Mouse (Mus musculus): Measurements from ENCODE around the gene Hnrnpa0. TPM values are rescaled to one million over a fixed set of nuclear protein-coding genes. Genes with fewer than 3 reads are reported as not detected.
"Not testable (repeated sequence)": the region's sequence is repeated elsewhere in the genome, so short reads cannot be mapped to it uniquely, and the experiment has no call there.

Gene Hnrnpa0
- polyA plus RNA-seq, 1 experiment from 2014 or later: 38.6 TPM

DNA sequence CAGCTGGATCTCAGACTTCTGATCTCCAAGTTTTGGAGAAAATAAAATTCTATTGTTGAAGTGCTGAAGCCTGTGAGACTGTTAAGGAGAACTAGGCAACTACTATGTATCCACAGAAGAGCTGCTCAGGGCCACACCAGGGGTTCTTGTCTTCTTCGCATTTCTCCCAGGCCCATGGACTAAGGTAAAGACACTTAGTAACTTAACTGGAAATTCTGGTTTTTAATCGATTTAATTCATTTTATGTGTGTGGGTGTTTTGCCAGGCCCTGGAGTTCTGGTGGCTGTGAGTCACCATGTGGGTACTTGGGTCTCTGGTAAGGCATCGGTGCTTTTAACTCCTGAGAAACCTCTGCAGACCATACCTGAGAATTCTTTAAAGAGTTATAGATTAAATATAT, 21.3 kb upstream of the Hnrnpa0 start:
- Histone ChIP-seq H3K36me3 (no peaks in the 10 kb centered on the region), H3K4me3 (replicated peaks) (no peak overlapping the region), H3K9me3 (replicated peaks) (no peaks in the 10 kb centered on the region), H3K27ac (peak overlapping the region; percentile 56), H3K27me3 (no peaks in the 10 kb centered on the region), H3K4me1 (peaks cover 13% of the 10 kb centered on the region), H3K4me2 (peak overlapping the region; percentile 78; the same call in 1 of the 2 replicates), H3K9ac (no peak overlapping the region)
- WGBS: 74% methylated on average over 3 of the region's 3 CpGs
- no peak for ATAC-seq (replicated peaks; ENCODE audit: low FRiP score)

DNA sequence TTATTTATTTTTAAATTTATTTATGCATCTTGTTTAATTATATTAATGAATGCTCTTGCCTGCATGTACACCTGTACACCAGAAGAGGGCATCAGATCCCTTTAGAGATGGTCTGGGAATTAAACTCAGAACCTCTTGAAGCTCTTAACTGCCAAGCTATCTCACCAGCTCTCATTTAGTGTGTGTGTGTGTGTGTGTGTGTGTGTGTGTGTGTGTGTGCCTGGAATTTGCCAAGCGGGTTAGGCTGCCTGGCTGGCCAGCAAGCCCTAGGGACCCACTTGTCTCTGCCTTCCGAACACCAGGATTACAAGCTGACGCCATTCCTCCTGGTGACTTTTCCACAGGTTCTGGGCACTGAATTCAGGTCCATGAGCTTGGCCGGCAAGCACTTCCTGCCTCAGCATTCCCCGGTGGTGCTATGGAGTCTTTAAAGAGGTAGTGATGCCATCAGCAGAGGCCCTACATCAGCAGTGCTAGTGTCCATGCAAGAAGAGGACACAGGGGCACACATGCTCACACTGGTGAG, 20.7 kb upstream of the Hnrnpa0 start:
- Histone ChIP-seq H3K4me2 (peak overlapping the region; percentile 78), H3K36me3 (no peaks in the 10 kb centered on the region), H3K27me3 (no peaks in the 10 kb centered on the region), H3K4me1 (peaks cover 13% of the 10 kb centered on the region), H3K4me3 (replicated peaks) (peak overlapping the region; percentile 43), H3K9me3 (replicated peaks) (no peaks in the 10 kb centered on the region), H3K27ac (peak overlapping the region; percentile 56), H3K9ac (no peak overlapping the region)
- ATAC-seq (replicated peaks; ENCODE audit: low FRiP score): peak; percentile 66
- WGBS: 48% methylated on average over 5 of the region's 5 CpGs

DNA sequence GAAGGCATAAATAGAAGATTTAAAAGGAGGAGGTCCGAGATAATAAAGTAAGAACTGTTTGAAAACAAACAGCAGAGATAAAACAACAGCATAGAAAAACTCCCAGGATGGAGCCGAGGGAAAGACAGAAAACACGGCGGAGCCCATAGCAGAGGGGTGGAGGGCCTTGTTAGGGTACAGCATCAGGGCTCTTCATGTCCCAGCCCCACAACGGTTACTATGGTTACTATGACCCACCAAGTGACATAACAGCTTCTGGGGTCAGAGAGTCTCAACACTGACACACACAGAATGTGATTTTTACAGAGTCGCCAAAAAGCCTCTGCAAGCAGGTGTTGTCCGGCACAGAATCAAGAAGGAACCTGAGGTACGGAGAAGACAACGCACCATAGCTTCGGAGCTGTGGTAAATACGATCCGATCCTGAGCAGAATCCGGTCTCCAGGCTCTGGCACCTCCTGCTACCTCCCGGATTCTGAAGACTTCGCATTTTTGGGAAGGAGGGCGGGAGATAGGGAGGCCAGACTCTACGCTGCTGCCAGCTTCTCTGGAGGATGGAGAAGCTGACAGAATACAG, 20.0 kb upstream of the Hnrnpa0 start:
- peak; percentile 91 for ATAC-seq (replicated peaks; ENCODE audit: low FRiP score)
- Histone ChIP-seq H3K27me3 (no peaks in the 10 kb centered on the region), H3K9ac (peak overlapping the region; percentile 27; the same call in 1 of the 2 replicates), H3K27ac (peak overlapping the region; percentile 1; the same call in 1 of the 2 replicates), H3K4me1 (peaks cover 13% of the 10 kb centered on the region), H3K4me3 (replicated peaks) (peak overlapping the region; percentile 43), H3K9me3 (replicated peaks) (no peaks in the 10 kb centered on the region), H3K36me3 (no peaks in the 10 kb centered on the region), H3K4me2 (peak overlapping the region; percentile 78)
- under 1% methylated on average over 17 of the region's 17 CpGs for WGBS

DNA sequence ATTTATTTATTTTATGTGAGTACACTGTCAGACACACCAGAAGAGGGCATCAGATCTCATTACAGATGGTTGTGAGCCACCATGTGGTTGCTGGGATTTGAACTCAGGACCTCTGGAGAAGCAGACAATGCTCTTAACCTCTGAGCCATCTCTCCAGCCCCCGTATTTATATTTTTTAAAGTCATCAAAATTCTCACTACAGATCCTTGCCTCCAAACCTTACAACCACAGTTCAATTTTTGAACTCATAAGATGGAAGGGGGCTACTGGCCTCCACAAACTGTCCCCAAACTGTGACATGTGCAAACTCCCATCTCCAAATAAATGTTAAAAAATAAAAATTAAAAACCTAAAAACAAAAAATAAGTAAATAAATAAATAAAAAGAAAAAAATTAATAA, 19.4 kb upstream of the Hnrnpa0 start:
- H3K9me3 ChIP-seq (replicated peaks): no peaks in the 10 kb centered on the region
- H3K27me3 ChIP-seq: no peaks in the 10 kb centered on the region
- no peak overlapping the region for H3K4me3 ChIP-seq (replicated peaks)
- no peaks in the 10 kb centered on the region for H3K36me3 ChIP-seq
- no peak for ATAC-seq (replicated peaks; ENCODE audit: low FRiP score)
- WGBS: 77% methylated on average over 1 of the region's 1 CpGs
- no peak overlapping the region for H3K4me2 ChIP-seq
- H3K4me1 ChIP-seq: peaks cover 13% of the 10 kb centered on the region
- H3K9ac ChIP-seq: no peak overlapping the region
- H3K27ac ChIP-seq: no peak overlapping the region

DNA sequence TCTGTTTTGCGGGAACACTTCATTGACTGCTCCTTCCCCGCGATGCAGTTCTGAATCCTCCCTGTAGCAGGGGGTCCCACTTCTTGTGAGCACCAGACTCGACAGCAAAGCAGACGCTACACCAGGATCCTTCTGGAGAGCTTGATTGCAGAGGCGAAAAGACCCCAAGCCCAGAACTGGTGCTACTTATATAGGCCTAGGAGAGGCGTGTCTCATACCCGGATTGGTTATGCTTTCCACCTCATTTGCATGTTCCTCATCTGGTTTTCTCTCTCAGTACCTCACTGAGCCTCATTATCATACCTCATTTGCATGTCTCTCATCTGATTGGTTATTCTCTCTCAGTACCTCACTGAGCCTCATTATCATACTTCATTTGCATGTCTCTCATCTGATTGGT, 18.2 kb upstream of the Hnrnpa0 start:
- H3K4me3 ChIP-seq (replicated peaks); H3K9me3 ChIP-seq (replicated peaks); H3K27ac ChIP-seq; H3K27me3 ChIP-seq; ATAC-seq (replicated peaks; ENCODE audit: low FRiP score); H3K36me3 ChIP-seq; H3K9ac ChIP-seq; H3K4me2 ChIP-seq: not testable (repeated sequence)
- peaks cover 13% of the 10 kb centered on the region for H3K4me1 ChIP-seq
- WGBS: 97% methylated on average over 8 of the region's 8 CpGs

DNA sequence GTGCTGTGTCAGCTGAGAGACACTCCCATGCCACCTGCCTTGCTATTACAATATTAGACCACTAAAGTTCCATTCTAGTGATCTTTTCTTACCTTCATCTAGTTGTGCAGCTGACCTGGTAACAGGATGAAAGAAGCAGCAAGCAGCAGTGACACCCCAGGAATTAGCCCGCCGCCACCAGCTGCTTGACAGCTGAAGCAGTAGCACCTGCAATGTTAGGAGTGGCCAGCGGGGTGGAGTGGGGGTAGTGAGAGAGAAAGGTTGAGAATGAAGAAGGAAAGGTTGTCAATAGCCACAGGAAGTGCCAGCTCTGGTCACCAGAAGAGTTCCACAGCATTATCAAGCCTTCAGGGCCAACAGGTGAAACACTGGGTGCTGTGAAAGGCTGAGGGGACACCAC, 3.3 kb upstream of the Hnrnpa0 start:
- no peak for ATAC-seq (replicated peaks; ENCODE audit: low FRiP score)
- no peaks in the 10 kb centered on the region for H3K36me3 ChIP-seq
- H3K27me3 ChIP-seq: no peaks in the 10 kb centered on the region
- H3K4me3 ChIP-seq (replicated peaks): no peak overlapping the region
- no peaks in the 10 kb centered on the region; the same call in 1 of the 2 replicates for H3K9me3 ChIP-seq (replicated peaks)
- WGBS: 49% methylated on average over 3 of the region's 3 CpGs
- H3K4me1 ChIP-seq: peaks cover 9% of the 10 kb centered on the region
- H3K9ac ChIP-seq: no peak overlapping the region
- no peak overlapping the region for H3K4me2 ChIP-seq
- no peak overlapping the region for H3K27ac ChIP-seq

DNA sequence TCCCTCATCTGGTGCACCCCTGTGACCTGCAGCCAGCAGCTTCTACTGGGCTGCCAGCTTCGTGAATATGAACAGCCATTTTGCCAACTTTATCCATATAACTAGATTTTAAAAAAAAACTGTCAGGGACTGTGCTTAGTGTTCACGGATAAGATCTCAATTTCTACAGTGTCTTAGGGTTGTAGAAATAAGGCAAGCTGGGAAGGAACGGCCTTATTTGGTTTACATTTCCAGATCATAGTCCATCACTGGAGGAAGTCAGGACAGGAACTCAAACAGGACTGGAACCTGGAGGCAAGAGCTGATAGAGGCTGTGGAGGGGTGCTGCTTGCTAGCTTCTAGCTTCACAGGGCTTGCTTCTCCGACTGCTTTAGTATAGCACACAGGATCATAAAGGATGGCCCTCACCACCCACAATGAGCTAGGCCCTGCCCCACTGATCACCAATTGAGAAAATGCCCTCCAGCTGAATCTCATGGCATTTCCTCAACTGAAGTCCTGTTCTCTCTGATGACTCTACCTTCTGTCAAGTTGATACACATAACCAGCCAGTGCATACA, 1.4 kb upstream of the Hnrnpa0 start:
- H3K4me2 ChIP-seq: peak overlapping the region; percentile 76
- peaks cover 10% of the 10 kb centered on the region for H3K36me3 ChIP-seq
- H3K27ac ChIP-seq: peak overlapping the region; percentile 98
- no peaks in the 10 kb centered on the region for H3K9me3 ChIP-seq (replicated peaks)
- WGBS: 24% methylated on average over 4 of the region's 4 CpGs
- H3K4me3 ChIP-seq (replicated peaks): peak overlapping the region; percentile 94
- H3K4me1 ChIP-seq: peaks cover 23% of the 10 kb centered on the region
- ATAC-seq (replicated peaks; ENCODE audit: low FRiP score): no peak
- H3K9ac ChIP-seq: peak overlapping the region; percentile 84
- no peaks in the 10 kb centered on the region for H3K27me3 ChIP-seq

DNA sequence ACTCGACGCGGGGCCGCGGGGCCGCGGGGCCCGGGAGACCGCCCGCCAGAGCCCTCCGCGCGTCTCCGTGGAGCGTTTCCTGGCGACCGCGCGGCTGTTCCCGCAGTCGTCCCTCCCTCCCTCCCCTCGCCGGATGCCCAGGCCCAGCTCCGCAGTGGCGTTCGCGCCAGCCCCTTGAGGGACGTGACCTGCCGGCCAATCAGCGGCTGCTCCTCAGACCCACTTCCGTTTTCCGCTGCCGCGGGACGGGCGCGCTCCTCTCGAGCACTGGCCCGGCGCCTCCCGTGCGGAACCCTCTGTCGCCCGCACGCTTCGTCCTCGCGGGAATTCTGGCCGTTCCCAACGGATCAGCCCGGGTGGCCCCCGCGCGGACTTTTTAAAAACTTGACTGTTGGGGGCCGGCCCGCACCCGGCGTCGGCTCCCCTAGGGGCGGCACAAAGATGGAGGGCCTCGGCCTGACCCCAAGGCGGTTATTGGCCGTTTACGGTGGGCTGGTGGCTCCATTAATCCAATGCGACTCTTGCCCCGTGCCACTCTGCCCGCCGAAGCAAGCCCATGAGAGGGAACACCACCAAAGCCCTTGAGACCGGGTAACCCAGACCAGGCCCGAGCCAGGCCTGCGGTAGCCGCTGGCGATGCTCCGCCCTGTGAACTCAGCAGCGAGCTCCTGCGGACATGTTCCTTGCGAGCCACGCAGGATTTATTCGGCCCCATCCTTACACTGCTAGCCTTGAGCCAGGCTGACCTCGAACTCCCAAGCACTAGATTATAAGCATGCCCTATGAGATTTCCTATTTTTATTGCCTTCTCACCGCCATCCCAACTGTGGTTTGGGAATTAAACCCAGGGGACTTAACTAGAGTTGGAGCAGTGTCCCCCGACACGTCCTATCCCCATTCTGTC, 664 bp upstream of the Hnrnpa0 start:
- under 1% methylated on average over 82 of the region's 83 CpGs for WGBS
- H3K9ac ChIP-seq: peak overlapping the region; percentile 84
- peak overlapping the region; percentile 94 for H3K4me3 ChIP-seq (replicated peaks)
- peaks cover 30% of the 10 kb centered on the region for H3K4me1 ChIP-seq
- peak overlapping the region; percentile 98 for H3K27ac ChIP-seq
- peaks cover 13% of the 10 kb centered on the region for H3K36me3 ChIP-seq
- H3K27me3 ChIP-seq: no peaks in the 10 kb centered on the region
- H3K9me3 ChIP-seq (replicated peaks): no peaks in the 10 kb centered on the region
- peak overlapping the region; percentile 76 for H3K4me2 ChIP-seq
- ATAC-seq (replicated peaks; ENCODE audit: low FRiP score): peak; percentile 97

DNA sequence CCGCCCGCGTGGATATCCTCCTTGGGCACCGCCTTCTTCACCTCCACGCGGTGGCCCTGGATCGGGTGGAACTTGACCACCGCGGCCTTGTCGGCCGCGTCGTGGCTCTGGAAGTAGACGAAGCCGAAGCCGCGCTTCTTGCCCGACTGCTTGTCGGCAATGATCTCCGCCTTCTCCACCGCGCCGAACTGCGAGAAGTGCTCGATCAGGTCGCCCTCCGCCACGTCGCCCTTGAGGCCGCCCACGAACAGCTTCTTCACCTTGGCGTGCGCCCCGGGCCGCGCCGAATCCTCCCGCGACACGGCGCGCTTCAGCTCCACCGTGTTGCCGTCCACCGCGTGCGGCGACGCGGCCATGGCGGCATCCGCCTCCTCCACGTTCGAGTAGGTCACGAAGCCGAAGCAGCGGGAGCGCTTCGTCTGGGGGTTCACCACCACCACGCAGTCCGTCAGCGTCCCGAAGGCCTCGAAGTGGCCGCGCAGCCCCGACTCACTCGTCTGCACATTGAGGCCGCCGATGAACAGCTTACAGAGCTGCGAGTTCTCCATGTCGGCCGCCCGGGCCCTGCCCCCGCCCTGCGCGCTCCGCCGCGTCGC, 492 bp downstream of the Hnrnpa0 start:
- peak overlapping the region; percentile 64 for H3K4me2 ChIP-seq
- peak; percentile 16 for ATAC-seq (replicated peaks; ENCODE audit: low FRiP score)
- under 1% methylated on average over 77 of the region's 81 CpGs for WGBS

DNA sequence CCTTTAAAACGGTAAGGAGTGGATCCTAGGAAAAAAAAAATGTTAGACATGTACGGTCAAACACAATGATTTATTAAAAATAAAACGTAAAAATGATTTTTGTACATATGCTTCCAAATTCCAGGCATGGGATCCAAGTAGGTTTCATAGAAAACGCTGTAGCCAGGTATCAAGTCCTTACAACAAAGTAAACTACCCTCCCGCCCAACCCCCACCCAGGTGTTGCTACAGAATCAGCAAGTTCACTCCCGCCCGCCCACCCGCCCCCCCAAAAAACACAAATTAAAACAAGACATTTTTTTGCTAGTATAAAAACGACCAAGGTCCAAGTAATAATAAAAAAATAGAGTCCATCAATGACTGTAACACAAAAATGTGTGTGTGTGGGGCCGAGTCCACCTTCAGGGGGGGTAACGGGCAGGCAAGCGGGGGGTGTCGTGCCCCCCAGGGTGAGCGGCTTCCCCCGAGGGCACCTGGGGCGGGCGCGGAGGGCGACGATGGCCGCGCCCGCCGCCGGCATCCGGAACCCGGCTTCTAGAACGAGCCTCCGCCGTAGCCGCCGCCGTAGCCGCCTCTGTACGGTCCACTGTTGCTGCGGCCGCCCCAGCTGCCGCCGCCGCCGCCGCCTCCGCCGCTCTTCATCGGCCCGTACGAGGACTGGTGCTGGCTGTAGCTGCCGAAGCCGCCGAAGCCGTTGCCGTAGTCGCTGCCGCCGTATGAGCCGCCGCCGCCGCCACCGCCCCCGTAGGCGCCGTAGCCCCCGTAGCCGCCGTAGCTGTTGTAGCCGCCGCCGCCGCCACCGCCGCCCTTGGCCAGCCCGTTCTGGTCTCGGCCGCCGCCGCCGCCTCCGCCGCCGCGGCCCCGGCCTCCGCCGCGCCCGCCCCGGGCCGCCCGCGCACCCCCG, 1.2 kb downstream of the Hnrnpa0 start:
- 1% methylated on average over 77 of the region's 92 CpGs for WGBS
- Histone ChIP-seq H3K36me3 (peaks cover 13% of the 10 kb centered on the region), H3K27me3 (no peaks in the 10 kb centered on the region), H3K27ac (peak overlapping the region; percentile 98), H3K9me3 (replicated peaks) (no peaks in the 10 kb centered on the region), H3K4me3 (replicated peaks) (peak overlapping the region; percentile 94), H3K9ac (peak overlapping the region; percentile 84), H3K4me2 (peak overlapping the region; percentile 64), H3K4me1 (peaks cover 49% of the 10 kb centered on the region)
- no peak for ATAC-seq (replicated peaks; ENCODE audit: low FRiP score)

More for the DNA sequence above, 492 bp downstream of the Hnrnpa0 start:
- peak overlapping the region; percentile 84 for H3K9ac ChIP-seq
- peak overlapping the region; percentile 94 for H3K4me3 ChIP-seq (replicated peaks)
- peaks cover 42% of the 10 kb centered on the region for H3K4me1 ChIP-seq
- H3K9me3 ChIP-seq (replicated peaks): no peaks in the 10 kb centered on the region
- no peaks in the 10 kb centered on the region for H3K27me3 ChIP-seq
- peak overlapping the region; percentile 98 for H3K27ac ChIP-seq
- H3K36me3 ChIP-seq: peaks cover 13% of the 10 kb centered on the region

DNA sequence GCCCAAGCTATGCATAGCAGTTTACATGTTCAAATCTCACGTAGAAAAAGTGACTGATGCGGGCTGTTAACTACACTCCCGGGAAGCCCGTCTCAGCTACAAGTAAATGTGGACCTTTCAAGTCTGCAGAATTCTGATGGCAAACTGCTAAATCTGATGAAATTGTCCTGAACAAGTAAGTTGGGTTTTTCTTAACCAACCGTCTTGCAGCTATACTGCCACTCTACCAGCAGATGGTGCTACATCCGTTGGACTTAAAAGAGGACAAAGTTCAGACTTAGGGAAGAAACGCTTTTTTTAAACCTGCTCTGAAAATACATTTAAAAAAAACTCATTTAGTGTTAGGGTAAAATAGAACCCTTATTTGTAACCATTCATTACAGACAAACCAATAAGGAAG, 2.2 kb downstream of the Hnrnpa0 start:
- H3K4me1 ChIP-seq: peaks cover 58% of the 10 kb centered on the region
- peak overlapping the region; percentile 44; the same call in 1 of the 2 replicates for H3K9ac ChIP-seq
- peak overlapping the region; percentile 94 for H3K4me3 ChIP-seq (replicated peaks)
- no peaks in the 10 kb centered on the region for H3K9me3 ChIP-seq (replicated peaks)
- 21% methylated on average over 7 of the region's 7 CpGs for WGBS
- no peak for ATAC-seq (replicated peaks; ENCODE audit: low FRiP score)
- no peaks in the 10 kb centered on the region for H3K27me3 ChIP-seq
- peak overlapping the region; percentile 64 for H3K4me2 ChIP-seq
- no peak overlapping the region for H3K27ac ChIP-seq
- peaks cover 13% of the 10 kb centered on the region for H3K36me3 ChIP-seq
